Mouse (Mus musculus) lung, postnatal 0 days (tissue): Measurements from ENCODE around the gene Scamp3. TPM values are rescaled to one million over a fixed set of nuclear protein-coding genes. Genes with fewer than 3 reads are reported as not detected.

Experiments used
- ATAC-seq: fragments of 200-750 bp; cut with Nextera tagmentation; 2 replicates; pipeline ENCODE4 v1.8.0; 2017; ENCODE audit warnings: moderate library complexity
- DNase-seq: peaks from one replicate; pipeline ENCODE4 v3.0.0-alpha.2; 2016; ENCODE audit warnings: low spot score
- H3K27ac ChIP-seq: fragments of 300-500 bp; sonication (generic); 2 replicates; pipeline ENCODE4 v1.5.1; 2014; ENCODE audit warnings: antibody characterized with exemption, mild to moderate bottlenecking, low read length, mixed read lengths
- H3K27me3 ChIP-seq: fragments of 300-500 bp; sonication (generic); replicated peaks from 2 replicates; pipeline ENCODE4 v1.6.1; 2014; ENCODE audit warnings: low read length, mixed read lengths; ENCODE audit not compliant: insufficient read depth
- H3K36me3 ChIP-seq: fragments of 300-500 bp; sonication (generic); 2 replicates; pipeline ENCODE4 v1.6.1; 2014; ENCODE audit warnings: low read length, mixed read lengths; ENCODE audit not compliant: insufficient read depth
- H3K4me1 ChIP-seq: fragments of 300-500 bp; sonication (generic); 2 replicates; pipeline ENCODE4 v1.6.1; 2014; ENCODE audit warnings: antibody characterized with exemption, low read depth, low read length, mixed read lengths; ENCODE audit not compliant: insufficient read depth
- H3K4me2 ChIP-seq: fragments of 300-500 bp; sonication (generic); replicated peaks from 2 replicates; pipeline ENCODE4 v1.6.1; 2014; ENCODE audit warnings: low read depth, mild to moderate bottlenecking, low read length, moderate library complexity, mixed read lengths
- H3K4me3 ChIP-seq: fragments of 300-500 bp; sonication (generic); 2 replicates; pipeline ENCODE4 v1.5.1; 2014; ENCODE audit warnings: low read depth, low read length
- H3K9ac ChIP-seq: fragments of 300-500 bp; sonication (generic); replicated peaks from 2 replicates; pipeline ENCODE4 v1.6.1; 2014; ENCODE audit warnings: low read depth, mild to moderate bottlenecking
- H3K9me3 ChIP-seq: fragments of 300-500 bp; sonication (generic); 2 replicates; pipeline ENCODE4 v1.6.1; 2016; ENCODE audit warnings: low read length, mixed read lengths
- CTCF ChIP-seq: IDR thresholded peaks from 2 replicates; pipeline ENCODE4 v1.5.1; 2016; ENCODE audit warnings: antibody characterized with exemption, mild to moderate bottlenecking
- EP300 ChIP-seq: IDR thresholded peaks from 2 replicates; pipeline ENCODE4 v1.6.1; 2016; ENCODE audit warnings: antibody characterized with exemption, mild to moderate bottlenecking, control low read depth
- WGBS: fragments of 180-500 bp; shearing (Covaris S2); extraction: QIAGEN DNeasy Blood & Tissue Kit; methylation state at CpG from one replicate; pipeline ENCODE4 v1.1.7; 2014; 5-methylcytosine and 5-hydroxymethylcytosine counted together
- polyA plus RNA-seq: library from polyadenylated mRNA; unstranded; fragments of >200 nt; fragmentation: Nextera tagmentation; extraction: Ambion mirVana; gene quantifications from 2 replicates; pipeline ENCODE4 v1.2.1, GENCODE M21; 2015

The Scamp3 gene
- polyA plus RNA-seq, 1 experiment from 2014 or later = 89.6 TPM

DNA sequence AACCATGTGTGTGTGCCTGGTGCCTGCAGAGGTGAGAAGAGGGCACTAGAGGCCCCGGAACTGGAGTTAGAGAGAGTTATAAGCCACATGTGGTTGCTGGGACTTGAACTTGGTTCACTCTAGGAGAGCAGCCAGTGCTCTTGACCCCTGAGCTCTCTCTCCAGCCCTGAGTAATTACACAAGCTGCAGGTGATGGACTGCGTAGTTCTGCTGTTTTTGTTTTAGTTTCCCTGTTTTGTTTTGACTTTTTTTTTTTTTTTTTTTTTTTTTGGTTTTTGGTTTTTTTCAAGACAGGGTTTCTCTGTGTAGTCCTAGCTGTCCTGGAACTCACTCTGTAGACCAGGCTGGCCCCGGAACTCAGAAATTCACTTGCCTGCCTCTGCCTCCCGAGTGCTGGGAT, 15.5 kb upstream of the Scamp3 start:
- no peak for TF ChIP-seq CTCF
- TF ChIP-seq EP300 = no peak
- peaks cover 12% of the 10 kb centered on the region for H3K4me1 ChIP-seq
- no peak overlapping the region for H3K9ac ChIP-seq
- no peak overlapping the region for H3K4me3 ChIP-seq
- 60% methylated on average over 4 of the region's 4 CpGs for WGBS
- no peaks in the 10 kb centered on the region for H3K36me3 ChIP-seq
- no peak overlapping the region for H3K27ac ChIP-seq
- DNase-seq (no peak), ATAC-seq (no peak)
- H3K27me3 ChIP-seq = peaks cover 11% of the 10 kb centered on the region; the same call in 1 of the 2 replicates
- H3K9me3 ChIP-seq = no peaks in the 10 kb centered on the region
- no peak overlapping the region for H3K4me2 ChIP-seq

DNA sequence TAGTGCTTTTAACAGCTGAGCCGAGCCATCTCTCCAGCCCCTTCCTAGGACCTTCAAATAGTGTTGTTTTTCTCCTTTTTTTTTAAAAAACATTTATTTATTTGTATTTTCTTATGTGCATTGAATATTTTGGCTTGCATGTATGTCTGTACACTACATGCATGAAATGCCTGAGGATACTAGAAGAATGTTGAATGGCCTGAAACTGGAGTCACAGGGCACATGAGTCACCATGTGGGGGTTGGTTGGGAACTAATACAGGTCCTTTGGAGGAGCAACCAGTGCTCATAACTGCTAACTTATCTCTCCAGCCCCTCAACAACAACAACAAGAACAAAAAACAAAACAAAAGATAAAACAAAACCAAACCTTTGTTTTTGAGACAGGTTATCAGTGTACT, 14.2 kb upstream of the Scamp3 start:
- Histone ChIP-seq H3K9ac (no peak overlapping the region), H3K4me2 (no peak overlapping the region), H3K4me1 (peaks cover 12% of the 10 kb centered on the region), H3K36me3 (0 out of 2 replicates have a peak, but pooled peaks cover under 1% of the 10 kb centered on the region), H3K27ac (no peak overlapping the region), H3K4me3 (no peak overlapping the region), H3K9me3 (no peaks in the 10 kb centered on the region), H3K27me3 (peaks cover 9% of the 10 kb centered on the region; the same call in 1 of the 2 replicates)
- 93% methylated on average over 1 of the region's 1 CpGs for WGBS
- DNase-seq (no peak), ATAC-seq (no peak)
- no peak for TF ChIP-seq EP300

DNA sequence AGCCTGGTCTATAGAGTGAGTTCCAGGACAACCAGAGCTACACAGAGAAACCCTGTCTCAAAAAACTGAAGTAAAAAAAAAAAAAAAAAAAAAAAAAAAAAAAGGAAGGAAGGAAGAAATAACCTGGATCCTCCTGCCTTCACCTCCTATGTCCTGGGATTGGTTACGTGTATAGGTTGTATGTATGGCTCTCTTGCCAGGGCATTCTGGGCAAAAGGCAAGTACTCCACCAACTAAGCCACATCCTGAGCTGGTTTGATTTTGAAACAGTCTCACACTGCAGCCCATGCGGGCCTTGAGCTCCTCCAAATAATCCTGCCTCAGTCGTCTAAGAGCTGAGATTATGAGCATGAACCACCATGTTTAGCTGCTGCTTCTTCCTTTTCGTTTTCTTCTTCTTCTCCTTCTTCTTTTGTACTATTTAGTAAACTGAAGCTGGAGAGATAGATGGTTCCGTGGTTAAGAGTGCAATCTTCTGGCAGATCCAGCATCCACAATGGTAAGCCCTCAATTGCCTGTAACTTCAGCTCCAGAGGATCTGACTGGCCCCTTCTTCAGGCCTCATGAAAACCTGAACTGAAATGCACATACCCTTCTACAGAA, 13.5 kb upstream of the Scamp3 start:
- H3K27ac ChIP-seq = 0 out of 2 replicates have a peak overlapping the region, but pooled peaks have one; percentile 98
- 63% methylated on average over 5 of the region's 5 CpGs for WGBS
- H3K4me3 ChIP-seq = peak overlapping the region; percentile 88; the same call in 1 of the 2 replicates
- DNase-seq (no peak), ATAC-seq (no peak)
- peaks cover 12% of the 10 kb centered on the region for H3K4me1 ChIP-seq
- no peaks in the 10 kb centered on the region for H3K9me3 ChIP-seq
- peaks cover 6% of the 10 kb centered on the region for H3K36me3 ChIP-seq
- H3K27me3 ChIP-seq = peaks cover 3% of the 10 kb centered on the region; the same call in 1 of the 2 replicates
- H3K9ac ChIP-seq = peak overlapping the region; percentile 24; the same call in 1 of the 2 replicates
- peak overlapping the region; percentile 67 for H3K4me2 ChIP-seq
- TF ChIP-seq CTCF (no peak), EP300 (no peak)

DNA sequence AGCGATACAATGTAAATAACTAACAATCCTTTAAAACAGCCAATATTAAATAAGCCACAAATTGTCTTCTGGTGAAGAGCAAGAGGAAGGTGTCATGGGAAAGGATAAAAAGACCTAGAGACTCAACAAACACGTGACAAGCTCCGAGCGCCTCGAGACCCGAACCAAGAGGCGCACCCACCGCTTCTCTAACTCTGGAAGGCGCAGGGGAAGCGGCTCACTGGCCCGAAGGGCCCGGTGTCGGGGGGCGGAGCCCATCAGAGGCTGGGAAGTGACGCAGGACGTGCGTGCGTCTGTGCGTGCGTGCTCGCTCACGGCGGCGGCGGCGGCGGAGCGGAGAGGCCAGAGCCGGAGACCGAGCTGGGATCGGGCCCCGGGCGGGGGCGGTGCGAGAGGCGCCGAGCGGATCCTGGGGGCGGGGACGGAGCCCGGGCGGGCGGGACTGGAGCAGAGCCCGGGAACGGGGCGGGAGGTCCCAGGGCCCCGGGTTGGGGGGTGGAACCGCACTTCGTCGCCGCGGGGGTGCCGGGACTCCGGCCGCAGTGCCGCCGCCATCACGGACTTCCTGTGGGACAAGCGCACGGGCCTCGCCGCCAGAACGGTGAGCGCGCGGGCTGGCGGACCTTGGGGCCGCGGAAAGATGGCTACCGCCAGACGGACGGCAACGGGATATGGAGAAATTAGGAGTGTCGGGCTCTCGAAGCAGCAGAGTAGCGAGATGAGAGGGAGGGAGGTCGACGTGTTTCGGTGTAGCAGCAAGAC, 12.6 kb upstream of the Scamp3 start, which contains the start of gene Clk2:
Clk2 (plus strand) TSS at position 290 of the 762 bp plus-strand sequence.
- peak within 1 kb of the TSS; percentile 88 for H3K4me3 ChIP-seq
- H3K27ac ChIP-seq = peak within 1 kb of the TSS; percentile 98
- under 1% methylated on average over 70 of the region's 79 CpGs for WGBS
- H3K9me3 ChIP-seq = no peaks in the 10 kb centered on the region
- peak within 1 kb of the TSS; percentile 67 for H3K4me2 ChIP-seq
- DNase-seq = peak; percentile 97
- H3K27me3 ChIP-seq = no peaks in the 10 kb centered on the region
- peaks cover 16% of the 10 kb centered on the region for H3K36me3 ChIP-seq
- peak; percentile 99 for ATAC-seq
- TF ChIP-seq CTCF (no peak), EP300 (no peak)
- H3K4me1 ChIP-seq = peaks cover 9% of the 10 kb centered on the region
- H3K9ac ChIP-seq = peak within 1 kb of the TSS; percentile 95

DNA sequence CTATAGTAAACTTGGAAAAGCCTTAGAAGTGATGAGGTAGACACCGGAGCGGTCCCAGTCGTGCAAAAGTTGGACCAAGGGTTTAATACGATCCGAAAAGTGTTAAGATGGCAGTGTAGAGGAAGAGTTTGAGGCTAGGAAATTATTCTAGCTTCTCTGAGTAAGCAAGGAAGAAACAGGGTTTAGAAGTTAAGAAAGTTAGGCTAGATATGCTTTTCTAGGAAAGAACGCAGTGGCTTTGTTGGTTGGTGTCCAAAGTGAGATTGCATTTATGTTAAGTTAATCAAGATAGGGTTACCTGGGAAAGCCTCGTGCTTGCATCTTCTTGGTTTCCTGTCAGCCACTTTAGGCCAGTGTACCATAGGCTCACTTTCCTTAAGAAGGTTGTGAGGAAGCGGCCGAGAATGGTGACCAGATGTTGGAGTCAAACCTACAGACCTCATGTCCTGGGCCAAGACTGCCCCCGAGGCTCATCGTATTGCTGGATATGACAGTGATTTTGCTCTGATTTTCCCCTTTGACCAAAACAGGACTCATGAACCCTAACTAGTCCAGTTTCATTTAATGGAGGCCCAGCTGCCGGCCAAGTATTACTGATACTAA, 11.9 kb upstream of the Scamp3 start:
- Histone ChIP-seq H3K27me3 (no peaks in the 10 kb centered on the region), H3K9me3 (no peaks in the 10 kb centered on the region), H3K4me1 (peaks cover 6% of the 10 kb centered on the region; the same call in 1 of the 2 replicates), H3K27ac (peak overlapping the region; percentile 98), H3K4me3 (peak overlapping the region; percentile 88), H3K9ac (peak overlapping the region; percentile 95), H3K36me3 (peaks cover 22% of the 10 kb centered on the region), H3K4me2 (peak overlapping the region; percentile 67)
- TF ChIP-seq EP300 = no peak
- no peak for TF ChIP-seq CTCF
- no peak for ATAC-seq
- 9% methylated on average over 12 of the region's 12 CpGs for WGBS
- DNase-seq = no peak

DNA sequence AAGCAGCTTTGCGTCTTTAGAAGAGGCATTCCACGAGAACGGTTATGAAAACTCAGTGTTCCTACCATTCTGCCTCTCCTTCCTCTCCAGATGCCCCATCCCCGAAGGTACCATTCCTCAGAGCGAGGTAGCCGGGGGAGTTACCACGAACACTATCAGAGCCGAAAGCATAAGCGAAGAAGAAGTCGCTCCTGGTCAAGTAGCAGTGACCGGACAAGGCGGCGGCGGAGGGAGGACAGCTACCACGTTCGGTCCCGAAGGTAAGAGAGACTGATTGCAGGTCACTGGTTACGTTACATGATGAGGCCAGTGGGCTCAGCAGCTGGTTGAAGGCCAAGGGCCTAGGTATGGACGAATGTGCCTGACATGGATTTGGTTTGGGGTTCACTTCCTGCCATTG, 10.3 kb upstream of the Scamp3 start:
- Histone ChIP-seq H3K27ac (no peak overlapping the region), H3K36me3 (peaks cover 26% of the 10 kb centered on the region), H3K27me3 (no peaks in the 10 kb centered on the region), H3K4me3 (no peak overlapping the region), H3K9me3 (no peaks in the 10 kb centered on the region), H3K4me1 (peaks cover 6% of the 10 kb centered on the region; the same call in 1 of the 2 replicates), H3K4me2 (no peak overlapping the region), H3K9ac (no peak overlapping the region)
- 91% methylated on average over 19 of the region's 19 CpGs for WGBS
- TF ChIP-seq CTCF = no peak
- no peak for TF ChIP-seq EP300
- DNase-seq (no peak), ATAC-seq (no peak)
